Mouse (Mus musculus) liver, postnatal 0 days (tissue): Measurements from ENCODE around the gene Dgkg. TPM values are rescaled to one million over a fixed set of nuclear protein-coding genes. Genes with fewer than 3 reads are reported as not detected.
A peak's percentile ranks its signal among the peaks of the same experiment; 100 is the strongest.

ENCODE experiments used
- ATAC-seq: fragments of 200-750 bp; cut with Nextera tagmentation; 2 replicates; pipeline ENCODE4 v1.8.0; 2017; ENCODE audit warnings: mild to moderate bottlenecking, moderate library complexity
- DNase-seq: peaks from one replicate; pipeline ENCODE4 v3.0.0-alpha.2; 2016
- H3K27ac ChIP-seq: fragments of 300-500 bp; sonication (generic); 2 replicates; pipeline ENCODE4 v1.5.1; 2014; ENCODE audit warnings: antibody characterized with exemption, moderate library complexity, mild to moderate bottlenecking, low read depth
- H3K27me3 ChIP-seq: fragments of 300-500 bp; sonication (generic); 2 replicates; pipeline ENCODE4 v1.6.1; 2014; ENCODE audit warnings: low read length, control low read depth, mixed read lengths; ENCODE audit not compliant: insufficient read depth
- H3K36me3 ChIP-seq: fragments of 300-500 bp; sonication (generic); replicated peaks from 2 replicates; pipeline ENCODE4 v1.6.1; 2014; ENCODE audit warnings: mild to moderate bottlenecking, control low read depth, low read length, moderate library complexity, mixed read lengths; ENCODE audit not compliant: insufficient read depth
- H3K4me1 ChIP-seq: fragments of 300-500 bp; sonication (generic); 2 replicates; pipeline ENCODE4 v1.6.1; 2014; ENCODE audit warnings: antibody characterized with exemption, mild to moderate bottlenecking, control low read depth; ENCODE audit not compliant: insufficient read depth
- H3K4me2 ChIP-seq: fragments of 300-500 bp; sonication (generic); 2 replicates; pipeline ENCODE4 v1.6.1; 2014; ENCODE audit warnings: low read depth, mild to moderate bottlenecking, low read length, moderate library complexity, mixed read lengths
- H3K4me3 ChIP-seq: fragments of 300-500 bp; sonication (generic); 2 replicates; pipeline ENCODE4 v1.5.1; 2014; ENCODE audit warnings: low read depth, low read length
- H3K9ac ChIP-seq: fragments of 300-500 bp; sonication (generic); replicated peaks from 2 replicates; pipeline ENCODE4 v1.6.1; 2014; ENCODE audit warnings: mild to moderate bottlenecking, moderate library complexity
- H3K9me3 ChIP-seq: fragments of 300-500 bp; sonication (generic); 2 replicates; pipeline ENCODE4 v1.6.1; 2016; ENCODE audit warnings: mild to moderate bottlenecking, control low read depth, low read length, mixed read lengths
- CTCF ChIP-seq: sonication (generic); IDR thresholded peaks from 2 replicates; pipeline ENCODE4 v1.5.1; 2016; ENCODE audit warnings: antibody characterized with exemption, low read depth
- EP300 ChIP-seq: IDR thresholded peaks from 2 replicates; pipeline ENCODE4 v1.6.1; 2016; ENCODE audit warnings: antibody characterized with exemption, low read depth, mild to moderate bottlenecking
- WGBS: fragments of 180-500 bp; shearing (Covaris S2); extraction: QIAGEN DNeasy Blood & Tissue Kit; methylation state at CpG from one replicate; pipeline ENCODE4 v1.1.7; 2014; ENCODE audit not compliant: insufficient replicate concordance; 5-methylcytosine and 5-hydroxymethylcytosine counted together
- polyA plus RNA-seq: library from polyadenylated mRNA; unstranded; fragments of >200 nt; fragmentation: Nextera tagmentation; extraction: Ambion mirVana; gene quantifications from 2 replicates; pipeline ENCODE4 v1.2.1, GENCODE M21; 2015

Gene Dgkg
- polyA plus RNA-seq, 1 experiment from 2014 or later: 0.93 TPM

- DNase-seq (no peak), ATAC-seq (no peak)
- Histone ChIP-seq H3K4me3 (no peak overlapping the region), H3K36me3 (no peaks in the 10 kb centered on the region), H3K9ac (no peak overlapping the region), H3K27me3 (no peaks in the 10 kb centered on the region; the same call in 1 of the 2 replicates), H3K9me3 (no peaks in the 10 kb centered on the region), H3K4me1 (peaks cover 13% of the 10 kb centered on the region), H3K27ac (no peak overlapping the region), H3K4me2 (no peak overlapping the region)
- no peak for TF ChIP-seq EP300
- TF ChIP-seq CTCF: no peak
- WGBS: 37% methylated on average over 2 of the region's 2 CpGs
These were observed 6.1 kb upstream of the Dgkg start for GRCm38 (mm10) chr16:22663136-22663535.

GRCm38 (mm10) chr16:22661076-22661475 lies 4.1 kb upstream of the Dgkg start:
- WGBS: 56% methylated on average over 5 of the region's 5 CpGs
- peaks cover 14% of the 10 kb centered on the region; the same call in 1 of the 2 replicates for H3K27me3 ChIP-seq
- no peak overlapping the region for H3K4me3 ChIP-seq
- no peak overlapping the region for H3K27ac ChIP-seq
- H3K4me2 ChIP-seq: no peak overlapping the region
- peaks cover 16% of the 10 kb centered on the region for H3K4me1 ChIP-seq
- H3K36me3 ChIP-seq: no peaks in the 10 kb centered on the region
- no peak for DNase-seq
- no peaks in the 10 kb centered on the region for H3K9me3 ChIP-seq
- TF ChIP-seq CTCF: no peak
- no peak for TF ChIP-seq EP300
- ATAC-seq: no peak
- H3K9ac ChIP-seq: no peak overlapping the region

GRCm38 (mm10) chr16:22657874-22658789 lies 1.1 kb upstream of the Dgkg start:
- DNase-seq (no peak), ATAC-seq (no peak)
- TF ChIP-seq EP300 (no peak), CTCF (no peak)
- Histone ChIP-seq H3K9ac (no peak overlapping the region), H3K4me2 (0 out of 2 replicates have a peak overlapping the region, but pooled peaks have one; percentile 15), H3K27me3 (peaks cover 19% of the 10 kb centered on the region; the same call in 1 of the 2 replicates), H3K36me3 (no peaks in the 10 kb centered on the region), H3K4me1 (peaks cover 9% of the 10 kb centered on the region; the same call in 1 of the 2 replicates), H3K27ac (no peak overlapping the region), H3K4me3 (no peak overlapping the region), H3K9me3 (no peaks in the 10 kb centered on the region)
- WGBS: 54% methylated on average over 16 of the region's 16 CpGs

GRCm38 (mm10) chr16:22655812-22656211 lies 1.2 kb downstream of the Dgkg start:
- ATAC-seq (no peak), DNase-seq (no peak)
- TF ChIP-seq CTCF: no peak
- no peak for TF ChIP-seq EP300
- Histone ChIP-seq H3K4me3 (peak overlapping the region; percentile 50), H3K36me3 (no peaks in the 10 kb centered on the region), H3K9me3 (no peaks in the 10 kb centered on the region), H3K27ac (0 out of 2 replicates have a peak overlapping the region, but pooled peaks have one; percentile 16), H3K4me1 (0 out of 2 replicates have a peak, but pooled peaks cover 3% of the 10 kb centered on the region), H3K9ac (peak overlapping the region; percentile 51; the same call in 1 of the 2 replicates), H3K27me3 (peaks cover 19% of the 10 kb centered on the region; the same call in 1 of the 2 replicates), H3K4me2 (peak overlapping the region; percentile 69)
- 16% methylated on average over 11 of the region's 11 CpGs for whole genome bisulfite sequencing

GRCm38 (mm10) chr16:22655223-22655622 lies 1.8 kb downstream of the Dgkg start:
- no peak for DNase-seq
- Histone ChIP-seq H3K27ac (peak overlapping the region; percentile 74), H3K4me2 (peak overlapping the region; percentile 69; the same call in 1 of the 2 replicates)

GRCm38 (mm10) chr16:22654477-22654835 lies 2.6 kb downstream of the Dgkg start:
- 16% methylated on average over 2 of the region's 2 CpGs for WGBS
- no peaks in the 10 kb centered on the region for H3K9me3 ChIP-seq
- H3K4me1 ChIP-seq: peaks cover 3% of the 10 kb centered on the region; the same call in 1 of the 2 replicates
- 0 out of 2 replicates have a peak overlapping the region, but pooled peaks have one; percentile 7 for H3K4me3 ChIP-seq
- H3K36me3 ChIP-seq: no peaks in the 10 kb centered on the region
- DNase-seq (peak; percentile 19), ATAC-seq (no peak)
- no peak overlapping the region for H3K9ac ChIP-seq
- peak overlapping the region; percentile 74 for H3K27ac ChIP-seq
- TF ChIP-seq EP300: no peak
- no peak for TF ChIP-seq CTCF
- peak overlapping the region; percentile 69 for H3K4me2 ChIP-seq
- H3K27me3 ChIP-seq: peaks cover 19% of the 10 kb centered on the region; the same call in 1 of the 2 replicates

More at GRCm38 (mm10) chr16:22655223-22655622, 1.8 kb downstream of the Dgkg start:
- Histone ChIP-seq H3K9me3 (no peaks in the 10 kb centered on the region), H3K4me1 (peaks cover 3% of the 10 kb centered on the region; the same call in 1 of the 2 replicates), H3K4me3 (peak overlapping the region; percentile 50; the same call in 1 of the 2 replicates), H3K27me3 (peaks cover 19% of the 10 kb centered on the region; the same call in 1 of the 2 replicates), H3K36me3 (no peaks in the 10 kb centered on the region), H3K9ac (no peak overlapping the region)
- ATAC-seq: no peak
- TF ChIP-seq EP300: no peak
- TF ChIP-seq CTCF: no peak
- 48% methylated on average over 5 of the region's 5 CpGs for whole genome bisulfite sequencing
